Mouse (Mus musculus): ENCODE measurements around the gene Mthfd1l. TPM values are rescaled to one million over a fixed set of nuclear protein-coding genes. Genes with fewer than 3 reads are reported as not detected.

The Mthfd1l gene
- polyA plus RNA-seq, 1 experiment = 53.6 TPM

- H3K9ac ChIP-seq (ENCODE audit: low read depth, poor library complexity, severe bottlenecking) = peak overlapping the region; percentile 27; the same call in 1 of the 2 replicates
- H3K27ac ChIP-seq (ENCODE audit: insufficient read depth, low read length) = peak overlapping the region; percentile 89
- peaks cover 10% of the 10 kb centered on the region for H3K4me1 ChIP-seq (ENCODE audit: control insufficient read depth, insufficient read depth, low read length)
- H3K9me3 ChIP-seq (replicated peaks; ENCODE audit: control insufficient read depth, insufficient read depth, low read length, poor library complexity, severe bottlenecking) = no peaks in the 10 kb centered on the region
- no peak for TF ChIP-seq POLR2A (IDR thresholded peaks at IDR 0.05; ENCODE audit: insufficient read depth, low read length)
- TF ChIP-seq CTCF (IDR thresholded peaks at IDR 0.05; ENCODE audit: low read depth, low read length) = no peak
- no peak for TF ChIP-seq EP300 (IDR thresholded peaks at IDR 0.05; ENCODE audit: insufficient read depth, low read depth, low read length)
- H3K36me3 ChIP-seq (ENCODE audit: control insufficient read depth, insufficient read depth, low read length, poor library complexity, severe bottlenecking) = 0 out of 2 replicates have a peak, but pooled peaks cover 5% of the 10 kb centered on the region
- no peak overlapping the region for H3K4me3 ChIP-seq (ENCODE audit: low read depth, low read length)
- H3K27me3 ChIP-seq (ENCODE audit: control insufficient read depth, insufficient read depth, low read length, poor library complexity, severe bottlenecking) = no peaks in the 10 kb centered on the region
These were observed 170.5 kb downstream of the Mthfd1l start for GRCm38 (mm10) chr10:4143381-4143780.

GRCm38 (mm10) chr10:4145080-4145807, 172.3 kb downstream of the Mthfd1l start:
- Histone ChIP-seq H3K4me1 (ENCODE audit: control insufficient read depth, insufficient read depth, low read length) (peaks cover 10% of the 10 kb centered on the region), H3K36me3 (ENCODE audit: control insufficient read depth, insufficient read depth, low read length, poor library complexity, severe bottlenecking) (0 out of 2 replicates have a peak, but pooled peaks cover 5% of the 10 kb centered on the region), H3K4me3 (ENCODE audit: low read depth, low read length) (no peak overlapping the region), H3K27ac (ENCODE audit: insufficient read depth, low read length) (no peak overlapping the region), H3K9me3 (replicated peaks; ENCODE audit: control insufficient read depth, insufficient read depth, low read length, poor library complexity, severe bottlenecking) (no peaks in the 10 kb centered on the region), H3K27me3 (ENCODE audit: control insufficient read depth, insufficient read depth, low read length, poor library complexity, severe bottlenecking) (no peaks in the 10 kb centered on the region), H3K9ac (ENCODE audit: low read depth, poor library complexity, severe bottlenecking) (no peak overlapping the region)
- no peak for TF ChIP-seq EP300 (IDR thresholded peaks at IDR 0.05; ENCODE audit: insufficient read depth, low read depth, low read length)
- TF ChIP-seq POLR2A (IDR thresholded peaks at IDR 0.05; ENCODE audit: insufficient read depth, low read length) = no peak
- no peak for TF ChIP-seq CTCF (IDR thresholded peaks at IDR 0.05; ENCODE audit: low read depth, low read length)

GRCm38 (mm10) chr10:4146947-4147346, 174.0 kb downstream of the Mthfd1l start:
- no peak overlapping the region for H3K27ac ChIP-seq (ENCODE audit: insufficient read depth, low read length)
- H3K27me3 ChIP-seq (ENCODE audit: control insufficient read depth, insufficient read depth, low read length, poor library complexity, severe bottlenecking) = no peaks in the 10 kb centered on the region
- 0 out of 2 replicates have a peak, but pooled peaks cover 2% of the 10 kb centered on the region for H3K36me3 ChIP-seq (ENCODE audit: control insufficient read depth, insufficient read depth, low read length, poor library complexity, severe bottlenecking)
- no peak for TF ChIP-seq EP300 (IDR thresholded peaks at IDR 0.05; ENCODE audit: insufficient read depth, low read depth, low read length)
- no peak for TF ChIP-seq CTCF (IDR thresholded peaks at IDR 0.05; ENCODE audit: low read depth, low read length)
- TF ChIP-seq POLR2A (IDR thresholded peaks at IDR 0.05; ENCODE audit: insufficient read depth, low read length) = no peak
- no peak overlapping the region for H3K9ac ChIP-seq (ENCODE audit: low read depth, poor library complexity, severe bottlenecking)
- H3K4me1 ChIP-seq (ENCODE audit: control insufficient read depth, insufficient read depth, low read length) = peaks cover 10% of the 10 kb centered on the region
- no peaks in the 10 kb centered on the region for H3K9me3 ChIP-seq (replicated peaks; ENCODE audit: control insufficient read depth, insufficient read depth, low read length, poor library complexity, severe bottlenecking)
- no peak overlapping the region for H3K4me3 ChIP-seq (ENCODE audit: low read depth, low read length)

GRCm38 (mm10) chr10:4151159-4151558, 178.2 kb downstream of the Mthfd1l start:
- Histone ChIP-seq H3K9me3 (replicated peaks; ENCODE audit: control insufficient read depth, insufficient read depth, low read length, poor library complexity, severe bottlenecking) (no peaks in the 10 kb centered on the region), H3K4me1 (ENCODE audit: control insufficient read depth, insufficient read depth, low read length) (no peaks in the 10 kb centered on the region), H3K27ac (ENCODE audit: insufficient read depth, low read length) (no peak overlapping the region), H3K9ac (ENCODE audit: low read depth, poor library complexity, severe bottlenecking) (no peak overlapping the region), H3K4me3 (ENCODE audit: low read depth, low read length) (no peak overlapping the region), H3K36me3 (ENCODE audit: control insufficient read depth, insufficient read depth, low read length, poor library complexity, severe bottlenecking) (peaks cover 7% of the 10 kb centered on the region; the same call in 1 of the 2 replicates), H3K27me3 (ENCODE audit: control insufficient read depth, insufficient read depth, low read length, poor library complexity, severe bottlenecking) (no peaks in the 10 kb centered on the region)
- TF ChIP-seq POLR2A (IDR thresholded peaks at IDR 0.05; ENCODE audit: insufficient read depth, low read length) (no peak), CTCF (IDR thresholded peaks at IDR 0.05; ENCODE audit: low read depth, low read length) (peak; percentile 3)

GRCm38 (mm10) chr10:4151862-4152776, 179.2 kb downstream of the Mthfd1l start:
- H3K9ac ChIP-seq (ENCODE audit: low read depth, poor library complexity, severe bottlenecking) = no peak overlapping the region
- H3K27me3 ChIP-seq (ENCODE audit: control insufficient read depth, insufficient read depth, low read length, poor library complexity, severe bottlenecking) = no peaks in the 10 kb centered on the region
- H3K4me1 ChIP-seq (ENCODE audit: control insufficient read depth, insufficient read depth, low read length) = no peaks in the 10 kb centered on the region
- peaks cover 7% of the 10 kb centered on the region; the same call in 1 of the 2 replicates for H3K36me3 ChIP-seq (ENCODE audit: control insufficient read depth, insufficient read depth, low read length, poor library complexity, severe bottlenecking)
- no peaks in the 10 kb centered on the region for H3K9me3 ChIP-seq (replicated peaks; ENCODE audit: control insufficient read depth, insufficient read depth, low read length, poor library complexity, severe bottlenecking)
- H3K4me3 ChIP-seq (ENCODE audit: low read depth, low read length) = no peak overlapping the region
- no peak overlapping the region for H3K27ac ChIP-seq (ENCODE audit: insufficient read depth, low read length)
- TF ChIP-seq EP300 (IDR thresholded peaks at IDR 0.05; ENCODE audit: insufficient read depth, low read depth, low read length) (no peak), CTCF (IDR thresholded peaks at IDR 0.05; ENCODE audit: low read depth, low read length) (no peak), POLR2A (IDR thresholded peaks at IDR 0.05; ENCODE audit: insufficient read depth, low read length) (no peak)
